Mouse (Mus musculus): ENCODE data around the gene Sema6c. TPM values are rescaled to one million over a fixed set of nuclear protein-coding genes. Genes with fewer than 3 reads are reported as not detected.

The Sema6c gene
- polyA plus RNA-seq, 1 experiment from 2014 or later: 1.3 TPM

DNA sequence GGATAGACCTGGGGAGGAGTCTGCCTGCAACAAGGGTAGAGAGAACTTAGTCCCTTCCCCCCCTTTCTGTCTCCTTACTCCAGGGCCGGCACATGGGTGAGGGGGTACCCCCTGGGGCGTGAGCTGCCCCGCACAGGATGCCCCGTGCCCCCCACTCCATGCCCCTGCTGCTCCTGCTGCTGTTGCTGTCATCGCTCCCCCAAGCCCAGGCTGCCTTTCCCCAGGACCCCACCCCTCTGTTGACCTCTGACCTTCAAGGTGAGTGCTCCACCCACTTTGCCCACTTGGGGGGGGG is 3.9 kb downstream of the Sema6c start:
- TF ChIP-seq CTCF (IDR thresholded peaks at IDR 0.05) (no peak), EP300 (IDR thresholded peaks at IDR 0.05) (no peak)
- Histone ChIP-seq H3K27ac (ENCODE audit: low read length) (no peak overlapping the region), H3K36me3 (ENCODE audit: insufficient read depth, low read length) (peaks cover 3% of the 10 kb centered on the region; the same call in 1 of the 2 replicates), H3K4me3 (ENCODE audit: low read depth, low read length) (no peak overlapping the region), H3K9ac (replicated peaks; ENCODE audit: low read depth) (no peak overlapping the region), H3K4me1 (ENCODE audit: insufficient read depth, low read depth, low read length) (peaks cover 4% of the 10 kb centered on the region; the same call in 1 of the 2 replicates), H3K9me3 (ENCODE audit: low read length) (no peaks in the 10 kb centered on the region), H3K4me2 (replicated peaks; ENCODE audit: low read depth, low read length) (no peak overlapping the region), H3K27me3 (replicated peaks; ENCODE audit: insufficient read depth, low read length) (no peaks in the 10 kb centered on the region)
- DNase-seq (ENCODE audit: low spot score) (no peak), ATAC-seq (no peak)
- WGBS: 83% methylated on average over 5 of the region's 5 CpGs

DNA sequence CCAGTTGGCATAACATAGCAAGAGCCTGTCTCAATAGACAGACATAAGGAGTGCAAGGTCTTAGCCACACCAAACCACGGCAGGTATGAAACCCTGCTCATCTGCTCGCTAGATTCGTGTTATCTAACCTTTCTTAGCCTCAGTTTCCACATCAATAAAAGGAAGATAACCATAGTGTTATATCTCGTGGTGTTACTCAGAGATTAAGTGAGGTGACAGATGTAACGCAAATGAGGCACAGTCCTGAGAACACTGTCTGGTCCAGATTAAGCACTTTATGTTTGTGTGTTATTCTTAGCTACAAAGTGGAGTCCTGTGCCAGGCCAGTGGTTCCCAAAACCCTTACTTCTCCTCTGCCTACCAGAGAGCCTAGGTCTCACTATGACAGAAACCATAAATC is 4.6 kb downstream of the Sema6c start:
- H3K9ac ChIP-seq (replicated peaks; ENCODE audit: low read depth): no peak overlapping the region
- TF ChIP-seq CTCF (IDR thresholded peaks at IDR 0.05) (no peak), EP300 (IDR thresholded peaks at IDR 0.05) (no peak)
- H3K36me3 ChIP-seq (ENCODE audit: insufficient read depth, low read length): peaks cover 3% of the 10 kb centered on the region; the same call in 1 of the 2 replicates
- no peak for DNase-seq (ENCODE audit: low spot score)
- no peak overlapping the region for H3K4me3 ChIP-seq (ENCODE audit: low read depth, low read length)
- H3K4me2 ChIP-seq (replicated peaks; ENCODE audit: low read depth, low read length): no peak overlapping the region
- H3K27ac ChIP-seq (ENCODE audit: low read length): no peak overlapping the region
- ATAC-seq: no peak
- no peaks in the 10 kb centered on the region for H3K27me3 ChIP-seq (replicated peaks; ENCODE audit: insufficient read depth, low read length)
- no peaks in the 10 kb centered on the region for H3K9me3 ChIP-seq (ENCODE audit: low read length)
- peaks cover 1% of the 10 kb centered on the region; the same call in 1 of the 2 replicates for H3K4me1 ChIP-seq (ENCODE audit: insufficient read depth, low read depth, low read length)
- 81% methylated on average over 5 of the region's 5 CpGs for WGBS

DNA sequence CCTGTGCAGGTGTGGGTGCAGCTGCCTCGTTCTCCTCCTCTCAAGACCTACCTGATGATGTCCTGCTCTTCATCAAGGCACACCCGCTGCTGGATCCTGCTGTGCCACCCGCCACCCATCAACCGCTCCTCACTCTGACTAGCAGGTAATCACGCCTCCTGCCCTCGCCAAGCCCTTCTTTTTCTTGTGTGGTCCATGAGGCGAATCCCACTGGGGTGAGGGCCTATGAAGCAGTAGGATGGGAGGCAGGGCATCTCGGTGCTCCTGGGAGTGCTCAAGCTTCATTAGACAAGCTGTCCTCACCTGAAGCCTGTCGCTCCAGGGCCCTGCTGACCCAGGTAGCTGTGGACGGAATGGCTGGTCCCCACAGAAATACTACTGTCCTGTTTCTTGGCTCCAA is 9.7 kb downstream of the Sema6c start:
- Histone ChIP-seq H3K9me3 (ENCODE audit: low read length) (no peaks in the 10 kb centered on the region), H3K4me2 (replicated peaks; ENCODE audit: low read depth, low read length) (no peak overlapping the region), H3K4me1 (ENCODE audit: insufficient read depth, low read depth, low read length) (0 out of 2 replicates have a peak, but pooled peaks cover 6% of the 10 kb centered on the region), H3K36me3 (ENCODE audit: insufficient read depth, low read length) (peaks cover 3% of the 10 kb centered on the region; the same call in 1 of the 2 replicates), H3K4me3 (ENCODE audit: low read depth, low read length) (no peak overlapping the region), H3K27ac (ENCODE audit: low read length) (no peak overlapping the region), H3K9ac (replicated peaks; ENCODE audit: low read depth) (no peak overlapping the region), H3K27me3 (replicated peaks; ENCODE audit: insufficient read depth, low read length) (peaks cover 11% of the 10 kb centered on the region)
- WGBS: 95% methylated on average over 10 of the region's 10 CpGs
- ATAC-seq (no peak), DNase-seq (ENCODE audit: low spot score) (no peak)
- TF ChIP-seq CTCF (IDR thresholded peaks at IDR 0.05): no peak
- no peak for TF ChIP-seq EP300 (IDR thresholded peaks at IDR 0.05)

DNA sequence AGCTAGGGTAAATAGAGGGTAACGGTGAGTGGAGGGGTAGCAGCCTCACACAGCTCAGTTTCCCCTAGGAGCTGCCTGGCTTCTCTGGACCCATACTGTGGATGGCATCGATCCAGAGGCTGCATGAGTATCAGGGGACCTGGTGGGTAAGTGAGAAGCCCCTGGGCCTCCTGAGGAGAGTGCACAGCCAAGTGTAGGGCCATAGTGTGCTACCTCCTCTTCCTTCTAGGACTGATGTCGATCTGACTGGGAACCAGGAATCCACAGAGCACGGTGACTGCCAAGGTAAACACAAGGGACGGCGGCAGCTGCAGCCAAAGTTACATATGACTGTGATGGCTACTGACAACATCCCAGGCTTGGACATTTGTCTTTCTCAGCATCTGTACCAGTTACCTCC is 10.8 kb downstream of the Sema6c start:
- no peak for TF ChIP-seq EP300 (IDR thresholded peaks at IDR 0.05)
- Histone ChIP-seq H3K9me3 (ENCODE audit: low read length) (no peaks in the 10 kb centered on the region), H3K36me3 (ENCODE audit: insufficient read depth, low read length) (peaks cover 3% of the 10 kb centered on the region; the same call in 1 of the 2 replicates), H3K27ac (ENCODE audit: low read length) (no peak overlapping the region), H3K27me3 (replicated peaks; ENCODE audit: insufficient read depth, low read length) (peaks cover 11% of the 10 kb centered on the region), H3K4me2 (replicated peaks; ENCODE audit: low read depth, low read length) (no peak overlapping the region), H3K4me1 (ENCODE audit: insufficient read depth, low read depth, low read length) (0 out of 2 replicates have a peak, but pooled peaks cover 6% of the 10 kb centered on the region), H3K9ac (replicated peaks; ENCODE audit: low read depth) (no peak overlapping the region), H3K4me3 (ENCODE audit: low read depth, low read length) (no peak overlapping the region)
- ATAC-seq: no peak
- no peak for DNase-seq (ENCODE audit: low spot score)
- 59% methylated on average over 6 of the region's 6 CpGs for WGBS

DNA sequence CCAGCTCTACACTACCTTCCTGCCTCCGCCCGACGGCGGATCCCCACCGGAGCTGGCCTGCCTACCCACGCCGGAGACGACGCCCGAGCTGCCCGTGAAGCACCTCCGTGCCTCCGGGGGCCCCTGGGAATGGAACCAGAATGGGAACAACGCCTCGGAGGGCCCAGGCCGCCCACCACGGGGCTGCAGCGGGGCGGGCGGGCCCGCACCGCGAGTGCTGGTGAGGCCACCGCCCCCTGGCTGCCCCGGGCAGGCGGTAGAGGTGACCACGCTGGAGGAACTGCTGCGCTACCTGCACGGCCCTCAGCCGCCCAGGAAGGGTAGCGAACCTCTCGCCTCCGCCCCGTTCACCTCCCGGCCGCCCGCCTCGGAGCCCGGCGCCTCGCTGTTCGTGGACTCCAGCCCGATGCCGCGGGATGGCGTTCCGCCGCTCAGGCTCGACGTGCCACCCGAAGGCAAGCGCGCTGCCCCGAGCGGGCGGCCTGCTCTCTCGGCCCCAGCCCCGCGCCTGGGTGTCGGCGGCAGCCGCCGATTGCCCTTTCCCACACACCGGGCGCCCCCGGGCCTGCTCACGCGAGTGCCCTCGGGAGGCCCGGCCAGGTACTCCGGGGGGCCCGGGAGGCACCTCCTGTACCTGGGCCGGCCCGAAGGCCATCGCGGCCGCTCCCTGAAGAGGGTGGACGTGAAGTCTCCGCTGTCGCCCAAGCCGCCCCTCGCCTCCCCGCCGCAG is 12.4 kb downstream of the Sema6c start:
- Histone ChIP-seq H3K4me3 (ENCODE audit: low read depth, low read length) (peak overlapping the region; percentile 41), H3K27me3 (replicated peaks; ENCODE audit: insufficient read depth, low read length) (peaks cover 11% of the 10 kb centered on the region), H3K27ac (ENCODE audit: low read length) (no peak overlapping the region), H3K36me3 (ENCODE audit: insufficient read depth, low read length) (peaks cover 3% of the 10 kb centered on the region; the same call in 1 of the 2 replicates), H3K9me3 (ENCODE audit: low read length) (no peaks in the 10 kb centered on the region), H3K9ac (replicated peaks; ENCODE audit: low read depth) (no peak overlapping the region), H3K4me1 (ENCODE audit: insufficient read depth, low read depth, low read length) (0 out of 2 replicates have a peak, but pooled peaks cover 6% of the 10 kb centered on the region), H3K4me2 (replicated peaks; ENCODE audit: low read depth, low read length) (peak overlapping the region; percentile 69)
- TF ChIP-seq EP300 (IDR thresholded peaks at IDR 0.05): no peak
- TF ChIP-seq CTCF (IDR thresholded peaks at IDR 0.05): no peak
- peak; percentile 27 for ATAC-seq
- DNase-seq (ENCODE audit: low spot score): no peak
- 27% methylated on average over 53 of the region's 84 CpGs for WGBS

DNA sequence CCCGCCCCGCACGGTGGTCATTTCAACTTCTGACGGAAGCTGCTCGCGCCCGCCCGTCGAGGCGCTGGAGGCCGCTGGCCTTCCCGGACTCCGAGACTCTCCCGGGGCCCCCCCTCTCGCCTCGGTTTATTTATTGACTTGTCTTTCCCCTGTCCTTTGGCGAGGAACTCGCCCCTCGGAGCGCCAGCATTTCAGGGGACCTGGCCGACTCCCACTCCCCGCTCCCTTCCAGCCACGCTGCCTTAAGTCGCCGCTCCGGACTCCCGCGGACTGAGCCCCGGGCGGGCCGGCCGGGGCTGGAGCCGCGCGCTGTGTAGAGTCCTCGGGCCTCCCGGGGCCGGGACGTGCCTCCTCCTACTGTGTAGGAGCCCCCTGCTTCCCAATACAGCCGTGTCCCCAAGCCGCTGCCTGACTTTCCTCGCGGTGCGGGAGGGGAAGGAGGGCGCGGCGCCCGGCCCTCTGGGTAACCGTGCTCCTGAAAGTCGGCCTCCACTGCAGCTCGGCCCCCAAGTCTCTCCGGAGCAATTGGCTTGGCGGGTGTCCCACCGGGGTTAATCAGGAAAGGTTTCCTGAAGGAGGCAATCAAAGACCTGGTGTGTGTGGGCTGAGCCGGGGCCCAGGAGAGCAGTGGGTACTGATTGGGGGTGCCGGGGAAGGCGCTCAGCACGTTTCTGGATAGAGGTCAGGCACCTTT is 13.1 kb downstream of the Sema6c start:
- H3K4me3 ChIP-seq (ENCODE audit: low read depth, low read length): peak overlapping the region; percentile 41
- 9% methylated on average over 56 of the region's 58 CpGs for WGBS
- peaks cover 11% of the 10 kb centered on the region for H3K27me3 ChIP-seq (replicated peaks; ENCODE audit: insufficient read depth, low read length)
- 0 out of 2 replicates have a peak, but pooled peaks cover 6% of the 10 kb centered on the region for H3K4me1 ChIP-seq (ENCODE audit: insufficient read depth, low read depth, low read length)
- peak overlapping the region; percentile 69 for H3K4me2 ChIP-seq (replicated peaks; ENCODE audit: low read depth, low read length)
- TF ChIP-seq EP300 (IDR thresholded peaks at IDR 0.05) (no peak), CTCF (IDR thresholded peaks at IDR 0.05) (no peak)
- no peaks in the 10 kb centered on the region for H3K9me3 ChIP-seq (ENCODE audit: low read length)
- H3K36me3 ChIP-seq (ENCODE audit: insufficient read depth, low read length): peaks cover 3% of the 10 kb centered on the region; the same call in 1 of the 2 replicates
- peak; percentile 43 for ATAC-seq
- no peak for DNase-seq (ENCODE audit: low spot score)
- no peak overlapping the region for H3K27ac ChIP-seq (ENCODE audit: low read length)
- no peak overlapping the region; the same call in 1 of the 2 replicates for H3K9ac ChIP-seq (replicated peaks; ENCODE audit: low read depth)
